Mouse (Mus musculus) mature B cell (primary cell): Measurements from ENCODE around the gene Rps26.

ENCODE experiments used
- in situ Hi-C: fragments of 300-500 bp; cut with MboI; formaldehyde crosslinking; loops from 2 replicates; pipeline ENCODE4 v1.14.3; 2019

Rps26 gene

GRCm38 (mm10) chr10:128602470-128603128, 23.9 kb downstream of the Rps26 start:
- in situ Hi-C loops, result no loop called here

GRCm38 (mm10) chr10:128601499-128601898, 25.0 kb downstream of the Rps26 start:
- in situ Hi-C loops, result no loop called here

GRCm38 (mm10) chr10:128598476-128598875, 28.1 kb downstream of the Rps26 start:
- in situ Hi-C loops, result no loop called here

DNA sequence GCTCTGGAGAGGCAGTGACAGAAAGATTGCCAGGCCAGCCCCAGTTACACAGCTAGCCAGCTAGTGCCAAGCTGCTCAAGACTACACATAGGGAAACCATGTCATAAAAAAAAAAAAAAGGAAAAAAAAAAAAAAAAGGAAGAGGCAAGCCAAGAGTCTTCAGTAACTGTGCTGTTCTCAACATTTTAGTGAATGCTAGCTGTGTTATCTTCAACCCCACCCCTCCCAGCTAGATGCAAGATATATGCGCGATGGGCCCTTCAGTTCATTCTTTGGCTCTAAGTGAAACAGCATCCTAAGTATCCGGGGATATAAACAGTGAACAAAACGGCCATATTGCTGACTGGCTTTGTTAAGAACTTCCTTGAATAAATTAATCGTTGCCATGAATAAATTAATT, 33.8 kb downstream of the Rps26 start:
- in situ Hi-C loops, result no loop called here

DNA sequence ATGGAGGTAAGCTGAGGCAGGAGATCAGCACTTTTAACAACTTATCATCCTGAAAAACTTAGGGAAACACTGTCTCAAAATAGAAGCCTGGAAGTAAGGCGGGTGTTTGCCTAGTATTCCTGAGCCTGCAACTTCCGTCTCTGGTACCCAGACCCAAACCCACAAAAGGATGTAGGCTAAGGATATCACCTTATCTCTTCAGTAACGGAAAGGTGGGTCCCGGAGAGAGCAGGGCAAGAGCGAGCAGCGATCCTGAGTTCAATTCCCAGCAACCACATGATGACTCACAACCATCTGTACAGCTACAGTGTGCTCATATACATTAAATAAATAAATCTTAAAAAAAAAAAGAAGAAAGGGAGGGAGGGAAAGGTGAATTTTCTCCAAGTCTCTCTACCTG, 35.1 kb downstream of the Rps26 start:
- in situ Hi-C loops, result no loop called here

- in situ Hi-C loops, result no loop called here
These were observed 36.3 kb downstream of the Rps26 start for GRCm38 (mm10) chr10:128590193-128590690.

DNA sequence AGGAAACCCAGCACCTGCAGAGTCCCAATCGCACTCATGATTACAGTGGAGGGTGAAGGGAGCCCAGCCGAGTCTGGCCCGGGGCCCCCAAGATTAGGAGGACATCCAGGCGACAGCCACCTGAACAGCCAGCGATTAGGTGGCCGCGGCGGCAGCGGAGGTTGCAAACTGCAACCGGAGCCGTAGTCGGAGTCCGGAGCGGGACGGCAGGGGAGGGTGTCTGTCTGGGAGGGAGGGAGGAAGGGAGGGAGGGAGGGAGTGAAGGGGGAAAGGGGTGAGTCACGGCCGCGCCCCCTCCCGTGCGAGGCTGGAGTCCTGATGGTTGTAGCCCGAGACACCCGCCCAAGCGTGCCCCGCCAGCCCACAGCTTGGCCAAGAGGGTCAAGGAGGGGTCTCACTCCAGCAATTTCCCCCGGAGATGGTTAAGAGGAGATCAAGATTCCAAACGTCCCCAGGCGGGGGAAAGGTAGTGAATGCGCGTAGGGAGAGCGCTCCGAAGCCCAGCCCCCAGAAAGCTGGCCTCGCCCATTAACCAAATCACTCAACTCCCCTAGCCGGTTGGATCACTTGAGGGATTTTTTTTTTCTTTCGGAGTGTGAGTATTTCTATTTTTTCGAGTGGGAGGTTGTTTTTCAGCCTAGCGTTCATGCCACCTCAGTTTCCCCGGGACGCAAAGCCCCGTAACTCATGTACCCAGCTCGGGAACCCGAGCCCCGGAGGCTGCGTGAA, 36.9 kb downstream of the Rps26 start, which contains the start of gene Erbb3:
Gene Erbb3, minus strand, starts transcription at position 189 of the 729 bp plus-strand sequence.
- in situ Hi-C loops, result no loop called here

- in situ Hi-C loops, result no loop called here
These were observed 37.6 kb downstream of the Rps26 start for GRCm38 (mm10) chr10:128588775-128589463.

GRCm38 (mm10) chr10:128588136-128588535, 38.4 kb downstream of the Rps26 start:
- in situ Hi-C loops, result no loop called here

DNA sequence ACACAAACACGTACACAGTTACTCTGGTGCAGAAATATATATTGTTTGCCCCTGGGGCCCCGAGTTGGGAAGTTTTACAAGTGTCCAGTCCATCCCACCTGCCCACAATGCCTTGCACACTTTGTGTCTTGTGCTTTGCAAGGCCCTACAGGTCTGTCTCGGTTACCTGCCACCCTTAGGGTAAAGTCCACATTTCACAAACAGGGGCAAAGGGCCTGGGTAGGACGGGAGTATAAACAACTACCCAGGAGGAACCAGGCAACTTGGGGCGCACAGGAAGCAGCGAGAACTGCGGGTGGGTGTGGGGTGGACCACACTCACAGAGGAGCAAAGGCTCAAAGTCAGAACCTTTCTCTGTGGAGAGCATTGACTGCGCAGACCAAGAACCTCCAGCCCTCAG, 38.9 kb downstream of the Rps26 start:
- in situ Hi-C loops, result no loop called here

DNA sequence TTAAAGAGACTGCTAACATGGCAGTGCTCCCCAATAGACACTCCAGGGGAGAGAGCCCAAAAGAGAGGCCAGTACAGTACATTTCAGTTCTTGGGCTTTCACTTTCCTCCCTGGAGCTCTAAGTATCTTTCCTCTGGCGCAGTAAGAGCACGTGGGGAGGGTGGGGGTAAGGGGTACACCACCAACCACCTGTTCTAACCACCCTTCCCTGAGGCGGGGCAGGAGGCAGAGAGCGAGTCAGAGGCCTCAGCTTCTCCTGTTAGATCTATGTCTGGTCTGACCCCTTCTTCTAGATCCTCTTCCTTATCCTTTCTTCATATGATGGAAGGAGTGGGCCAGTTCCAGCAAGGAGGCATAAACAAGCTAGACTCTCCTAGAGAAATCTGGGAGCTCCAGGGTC, 39.4 kb downstream of the Rps26 start:
- in situ Hi-C loops, result no loop called here

DNA sequence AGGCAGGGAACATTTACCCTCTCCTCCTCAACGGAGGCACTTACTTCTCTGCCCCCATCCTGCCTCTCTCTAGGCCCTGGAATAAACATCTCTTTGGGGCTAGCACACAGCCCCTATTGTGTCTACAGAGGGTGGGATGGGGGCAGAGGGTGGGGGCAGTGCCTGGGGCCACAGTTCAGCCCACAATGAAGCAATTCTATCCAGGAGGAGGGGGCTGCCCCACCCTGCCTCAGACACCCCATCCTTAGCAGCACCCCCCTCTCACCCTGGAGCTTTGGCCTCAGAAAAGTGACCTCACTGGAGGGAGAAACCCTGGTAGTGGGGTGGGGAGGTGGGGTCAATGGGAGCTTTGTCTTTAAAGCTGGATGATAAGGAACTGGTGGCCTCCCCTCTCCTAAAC, 40.0 kb downstream of the Rps26 start:
- in situ Hi-C loops, result no loop called here

GRCm38 (mm10) chr10:128584386-128584785, 42.2 kb downstream of the Rps26 start:
- in situ Hi-C loops, result no loop called here

- in situ Hi-C loops, result no loop called here
These were observed 42.9 kb downstream of the Rps26 start for GRCm38 (mm10) chr10:128583644-128584043.

DNA sequence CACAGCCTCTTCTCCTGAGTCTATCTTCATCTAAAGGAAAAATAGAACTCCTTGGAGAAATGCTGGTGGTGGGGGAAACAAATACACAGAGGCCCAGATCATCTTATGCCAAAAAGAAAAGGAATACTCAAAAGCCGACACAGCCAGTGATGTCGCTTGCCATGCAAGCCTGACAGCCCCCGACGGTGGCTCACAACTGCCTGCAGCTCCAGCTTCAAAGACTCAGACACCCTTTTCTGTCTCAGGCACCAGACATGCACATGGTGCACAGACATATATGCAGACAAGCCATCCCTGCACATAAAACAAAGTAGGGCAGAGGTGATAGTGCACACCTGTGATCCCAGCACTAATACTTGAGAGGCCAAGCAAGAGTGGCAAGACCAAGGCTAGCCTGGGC, 46.8 kb downstream of the Rps26 start:
- in situ Hi-C loops, result no loop called here

- in situ Hi-C loops, result no loop called here
These were observed 47.2 kb downstream of the Rps26 start for GRCm38 (mm10) chr10:128579298-128579697.

DNA sequence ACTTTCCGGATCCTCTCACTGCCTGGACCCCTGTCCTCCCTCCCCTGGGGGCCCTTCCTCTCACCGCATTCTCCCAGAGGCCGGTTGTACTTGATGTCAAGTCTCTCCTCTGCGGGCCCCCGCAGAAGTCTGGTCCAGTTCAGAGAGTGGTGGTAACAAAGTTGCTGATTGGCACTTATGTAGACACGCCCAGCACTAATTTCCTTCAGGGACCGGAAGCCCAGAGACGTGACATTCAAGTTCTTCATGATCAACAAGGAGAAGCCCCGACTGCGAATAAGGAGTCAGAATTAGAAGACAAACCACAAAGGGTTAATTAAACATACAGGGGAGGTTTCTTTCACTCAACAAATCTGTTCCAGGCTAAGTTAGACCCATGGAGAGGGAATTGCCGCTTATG, 48.2 kb downstream of the Rps26 start:
- in situ Hi-C loops, result no loop called here

- in situ Hi-C loops, result no loop called here
These were observed 51.5 kb downstream of the Rps26 start for GRCm38 (mm10) chr10:128575063-128575462.
